Mouse (Mus musculus): ENCODE results near the gene Acsbg1. TPM values are rescaled to one million over a fixed set of nuclear protein-coding genes. Genes with fewer than 3 reads are reported as not detected.

Gene Acsbg1
- total and polyA plus RNA-seq, 3 experiments, result 0.30 to 0.70 (median 0.31) TPM

GRCm38 (mm10) chr9:54629613-54630261 lies 31.9 kb downstream of the Acsbg1 start:
- no peaks in the 10 kb centered on the region for H3K36me3 ChIP-seq (ENCODE audit: control insufficient read depth, insufficient read depth, low read length)

DNA sequence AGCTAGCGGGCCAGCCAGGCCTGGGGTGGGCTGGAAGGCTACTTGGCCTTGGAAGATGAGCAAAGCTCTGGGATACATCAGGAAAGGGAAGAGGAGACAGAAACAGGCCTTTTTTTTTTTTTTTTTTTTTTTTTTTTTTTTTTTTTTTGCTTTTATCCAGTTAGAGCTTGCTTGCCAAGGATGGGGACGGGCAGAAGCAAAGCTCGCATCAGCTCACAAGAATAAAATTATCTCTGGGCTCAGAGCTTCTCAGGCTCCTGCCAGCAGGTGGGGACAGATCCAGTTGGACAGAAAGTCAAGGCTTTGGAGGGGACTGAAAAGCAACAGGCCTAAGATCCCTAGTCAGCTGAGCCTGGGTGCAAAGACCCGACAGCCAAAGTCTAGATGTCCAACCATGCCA lies 32.9 kb downstream of the Acsbg1 start:
- no peak overlapping the region for H3K27ac ChIP-seq
- TF ChIP-seq EP300 (IDR thresholded peaks at IDR 0.05; ENCODE audit: insufficient read depth, low read depth, low read length), result no peak
- no peak for TF ChIP-seq POLR2A (IDR thresholded peaks at IDR 0.05; ENCODE audit: insufficient read depth, low read depth, low read length)
- TF ChIP-seq CTCF (IDR thresholded peaks at IDR 0.05), result no peak
- DNase-seq, result no peak
- H3K27me3 ChIP-seq (ENCODE audit: control insufficient read depth, insufficient read depth, low read length), result no peaks in the 10 kb centered on the region
- no peaks in the 10 kb centered on the region for H3K36me3 ChIP-seq (ENCODE audit: control insufficient read depth, insufficient read depth, low read length)
- no peaks in the 10 kb centered on the region for H3K4me1 ChIP-seq (ENCODE audit: control insufficient read depth, insufficient read depth, low read length)
- intact Hi-C loops (cut with DNase I), result no loop called here
- H3K9ac ChIP-seq (ENCODE audit: low read depth, low read length), result no peak overlapping the region
- no peaks in the 10 kb centered on the region for H3K79me2 ChIP-seq (replicated peaks; ENCODE audit: control insufficient read depth, insufficient read depth, low read length)
- no peak overlapping the region for H3K4me3 ChIP-seq
- WGBS, result 71% methylated on average over 4 of the region's 4 CpGs

More at GRCm38 (mm10) chr9:54629613-54630261, 31.9 kb downstream of the Acsbg1 start:
- Histone ChIP-seq H3K79me2 (replicated peaks; ENCODE audit: control insufficient read depth, insufficient read depth, low read length) (no peaks in the 10 kb centered on the region), H3K4me1 (ENCODE audit: control insufficient read depth, insufficient read depth, low read length) (no peaks in the 10 kb centered on the region), H3K9ac (ENCODE audit: low read depth, low read length) (no peak overlapping the region), H3K27me3 (ENCODE audit: control insufficient read depth, insufficient read depth, low read length) (no peaks in the 10 kb centered on the region), H3K4me3 (no peak overlapping the region), H3K27ac (no peak overlapping the region)
- no peak for TF ChIP-seq CTCF (IDR thresholded peaks at IDR 0.05)
- TF ChIP-seq POLR2A (IDR thresholded peaks at IDR 0.05; ENCODE audit: insufficient read depth, low read depth, low read length), result no peak
- TF ChIP-seq EP300 (IDR thresholded peaks at IDR 0.05; ENCODE audit: insufficient read depth, low read depth, low read length), result no peak
- 88% methylated on average over 5 of the region's 5 CpGs for WGBS
- intact Hi-C loops (cut with DNase I), result no loop called here
- no peak for DNase-seq

GRCm38 (mm10) chr9:54627240-54627639 lies 34.4 kb downstream of the Acsbg1 start:
- Histone ChIP-seq H3K27ac (no peak overlapping the region), H3K9ac (ENCODE audit: low read depth, low read length) (no peak overlapping the region), H3K27me3 (ENCODE audit: control insufficient read depth, insufficient read depth, low read length) (no peaks in the 10 kb centered on the region), H3K4me1 (ENCODE audit: control insufficient read depth, insufficient read depth, low read length) (no peaks in the 10 kb centered on the region), H3K79me2 (replicated peaks; ENCODE audit: control insufficient read depth, insufficient read depth, low read length) (no peaks in the 10 kb centered on the region), H3K4me3 (no peak overlapping the region), H3K36me3 (ENCODE audit: control insufficient read depth, insufficient read depth, low read length) (no peaks in the 10 kb centered on the region)
- TF ChIP-seq POLR2A (IDR thresholded peaks at IDR 0.05; ENCODE audit: insufficient read depth, low read depth, low read length), result no peak
- TF ChIP-seq CTCF (IDR thresholded peaks at IDR 0.05), result no peak
- TF ChIP-seq EP300 (IDR thresholded peaks at IDR 0.05; ENCODE audit: insufficient read depth, low read depth, low read length), result no peak
- 84% methylated on average over 5 of the region's 5 CpGs for WGBS
- intact Hi-C loops (cut with DNase I), result no loop called here
- DNase-seq, result no peak

GRCm38 (mm10) chr9:54614182-54614850 lies 47.4 kb downstream of the Acsbg1 start:
- no peak for TF ChIP-seq POLR2A (IDR thresholded peaks at IDR 0.05; ENCODE audit: insufficient read depth, low read depth, low read length)
- peak; percentile 84 for TF ChIP-seq CTCF (IDR thresholded peaks at IDR 0.05)
- Histone ChIP-seq H3K36me3 (ENCODE audit: control insufficient read depth, insufficient read depth, low read length) (no peaks in the 10 kb centered on the region), H3K27me3 (ENCODE audit: control insufficient read depth, insufficient read depth, low read length) (no peaks in the 10 kb centered on the region), H3K9ac (ENCODE audit: low read depth, low read length) (no peak overlapping the region), H3K79me2 (replicated peaks; ENCODE audit: control insufficient read depth, insufficient read depth, low read length) (no peaks in the 10 kb centered on the region), H3K4me3 (no peak overlapping the region), H3K4me1 (ENCODE audit: control insufficient read depth, insufficient read depth, low read length) (no peaks in the 10 kb centered on the region), H3K27ac (no peak overlapping the region)
- WGBS, result 47% methylated on average over 13 of the region's 13 CpGs
- intact Hi-C loops (cut with DNase I), result loop anchor here (1.0 to 5.0 kb wide), 2 partner anchors 62 to 208 kb away; no protein-coding TSS in a partner anchor
- DNase-seq, result no peak

GRCm38 (mm10) chr9:54612781-54613191 lies 48.9 kb downstream of the Acsbg1 start:
- Histone ChIP-seq H3K4me1 (ENCODE audit: control insufficient read depth, insufficient read depth, low read length) (no peaks in the 10 kb centered on the region), H3K79me2 (replicated peaks; ENCODE audit: control insufficient read depth, insufficient read depth, low read length) (no peaks in the 10 kb centered on the region), H3K36me3 (ENCODE audit: control insufficient read depth, insufficient read depth, low read length) (no peaks in the 10 kb centered on the region), H3K27ac (no peak overlapping the region), H3K27me3 (ENCODE audit: control insufficient read depth, insufficient read depth, low read length) (no peaks in the 10 kb centered on the region), H3K9ac (ENCODE audit: low read depth, low read length) (no peak overlapping the region), H3K4me3 (no peak overlapping the region)
- intact Hi-C loops (cut with DNase I), result loop anchor here (5.0 kb wide), 1 partner anchor 210 kb away; no protein-coding TSS in a partner anchor
- WGBS, result 82% methylated on average over 5 of the region's 5 CpGs
- TF ChIP-seq CTCF (IDR thresholded peaks at IDR 0.05) (no peak), EP300 (IDR thresholded peaks at IDR 0.05; ENCODE audit: insufficient read depth, low read depth, low read length) (no peak), POLR2A (IDR thresholded peaks at IDR 0.05; ENCODE audit: insufficient read depth, low read depth, low read length) (no peak)
- no peak for DNase-seq

DNA sequence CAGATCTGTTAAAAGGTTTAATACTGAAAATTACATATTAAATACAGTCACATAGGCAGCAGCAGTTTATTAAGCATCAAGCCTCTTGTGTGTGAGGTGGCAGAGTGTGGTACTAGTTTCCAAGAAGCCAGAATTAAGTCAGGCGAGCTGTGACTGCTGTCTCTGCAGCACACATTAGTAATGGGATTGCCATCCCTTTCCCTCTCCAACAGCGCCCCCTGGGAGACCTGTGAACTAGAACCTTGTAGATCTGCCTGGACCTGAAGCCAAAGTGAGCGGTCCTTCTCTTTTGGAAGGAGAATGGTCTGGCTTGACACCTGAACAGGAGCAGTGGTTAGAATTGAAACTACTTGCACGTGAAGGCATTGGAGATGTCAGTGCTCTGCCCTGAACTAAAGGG lies 56.8 kb downstream of the Acsbg1 start:
- no peaks in the 10 kb centered on the region; the same call in 1 of the 2 replicates for H3K36me3 ChIP-seq (ENCODE audit: control insufficient read depth, insufficient read depth, low read length)
- intact Hi-C loops (cut with DNase I), result no loop called here
- H3K9ac ChIP-seq (ENCODE audit: low read depth, low read length), result no peak overlapping the region
- H3K4me1 ChIP-seq (ENCODE audit: control insufficient read depth, insufficient read depth, low read length), result no peaks in the 10 kb centered on the region; the same call in 1 of the 2 replicates
- H3K79me2 ChIP-seq (replicated peaks; ENCODE audit: control insufficient read depth, insufficient read depth, low read length), result no peaks in the 10 kb centered on the region
- H3K4me3 ChIP-seq, result no peak overlapping the region
- WGBS, result 57% methylated on average over 4 of the region's 4 CpGs
- no peak overlapping the region for H3K27ac ChIP-seq
- peak; percentile 34 to 63 for DNase-seq
- TF ChIP-seq POLR2A (IDR thresholded peaks at IDR 0.05; ENCODE audit: insufficient read depth, low read depth, low read length), result no peak
- TF ChIP-seq CTCF (IDR thresholded peaks at IDR 0.05), result peak; percentile 73
- H3K27me3 ChIP-seq (ENCODE audit: control insufficient read depth, insufficient read depth, low read length), result no peaks in the 10 kb centered on the region

Data from heart, adult 2 months (tissue).